Mouse (Mus musculus): ENCODE measurements at regions not wholly inside any gene's neighbourhood (a gene's known extent, or its start where the extent isn't known, plus 50 kb on each side); places are given as distances from the start of the nearest gene placed in this dataset.

DNA sequence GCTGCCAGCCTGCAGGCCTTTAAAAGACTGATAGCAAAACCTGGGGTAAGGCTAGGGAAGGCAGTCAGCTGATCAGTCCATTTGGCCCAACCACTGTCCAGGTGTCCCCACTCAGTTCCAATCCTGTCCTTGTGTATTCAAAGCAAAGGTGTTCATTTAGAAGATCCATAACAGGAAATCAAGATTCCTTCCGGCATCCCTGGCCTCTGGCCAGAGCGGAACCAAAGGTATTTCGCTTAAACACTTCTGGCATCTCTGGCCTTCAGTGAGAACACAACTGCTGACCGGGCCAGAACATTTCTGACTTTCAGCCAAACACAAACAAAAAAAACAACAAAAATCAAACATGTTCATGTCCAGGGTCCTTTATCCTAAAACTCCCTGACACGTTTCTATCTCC lies 102.3 kb downstream of the Hsd17b3 start:
- H3K4me1 ChIP-seq (ENCODE audit: control insufficient read depth in 1 of 2, insufficient read depth in 2 of 2, low read length in 2 of 2) = no peaks in the 10 kb centered on the region
- H3K79me2 ChIP-seq (ENCODE audit: control insufficient read depth, insufficient read depth, low read length, poor library complexity) = no peaks in the 10 kb centered on the region
- H3K9me3 ChIP-seq (replicated peaks; ENCODE audit: insufficient read depth, low read length) = no peaks in the 10 kb centered on the region
- no peak overlapping the region for H3K9ac ChIP-seq (ENCODE audit: control insufficient read depth, low read depth, low read length, poor library complexity, severe bottlenecking)
- H3K27ac ChIP-seq (ENCODE audit: control insufficient read depth, low read depth, low read length) = no peak overlapping the region
- no peak for DNase-seq (ENCODE audit: low read depth, low spot score)
- no peak overlapping the region for H3K4me3 ChIP-seq (ENCODE audit: control insufficient read depth in 1 of 2, insufficient read depth in 1 of 2, low read depth in 2 of 2, low read length in 2 of 2)
- no peaks in the 10 kb centered on the region for H3K36me3 ChIP-seq (ENCODE audit: control insufficient read depth in 1 of 2, insufficient read depth in 2 of 2, low read length in 2 of 2)
- H3K27me3 ChIP-seq (ENCODE audit: control insufficient read depth in 1 of 2, insufficient read depth in 2 of 2, low read length in 2 of 2) = peaks cover 2 to 5% of the 10 kb centered on the region in 2 experiments
- TF ChIP-seq CHD2 (IDR thresholded peaks at IDR 0.05; ENCODE audit: low read length) (no peak), TBP (IDR thresholded peaks at IDR 0.05; ENCODE audit: low read depth, low read length) (no peak), USF1 (IDR thresholded peaks at IDR 0.05; ENCODE audit: low read depth, low read length) (no peak), ETS1 (IDR thresholded peaks at IDR 0.05; ENCODE audit: low read depth, low read length) (no peak), ZMIZ1 (IDR thresholded peaks at IDR 0.05; ENCODE audit: low read depth, low read length) (no peak), HCFC1 (IDR thresholded peaks at IDR 0.05; ENCODE audit: low read depth, low read length) (no peak), MYC (IDR thresholded peaks at IDR 0.05; ENCODE audit: low read depth, low read length) (no peak), MAX (IDR thresholded peaks at IDR 0.05; ENCODE audit: low read length) (no peak), MAFK (IDR thresholded peaks at IDR 0.05; ENCODE audit: borderline replicate concordance, low read depth, low read length) (no peak), MAZ (IDR thresholded peaks at IDR 0.05; ENCODE audit: low read depth, low read length) (no peak), NELFE (IDR thresholded peaks at IDR 0.05; ENCODE audit: low read depth, low read length) (no peak), BHLHE40 (IDR thresholded peaks at IDR 0.05; ENCODE audit: borderline replicate concordance, low read depth, low read length) (no peak), EP300 (IDR thresholded peaks at IDR 0.05; ENCODE audit: low read depth in 1 of 2, low read length in 2 of 2) (no peak), ELF1 (IDR thresholded peaks at IDR 0.05; ENCODE audit: low read depth, low read length) (no peak)

DNA sequence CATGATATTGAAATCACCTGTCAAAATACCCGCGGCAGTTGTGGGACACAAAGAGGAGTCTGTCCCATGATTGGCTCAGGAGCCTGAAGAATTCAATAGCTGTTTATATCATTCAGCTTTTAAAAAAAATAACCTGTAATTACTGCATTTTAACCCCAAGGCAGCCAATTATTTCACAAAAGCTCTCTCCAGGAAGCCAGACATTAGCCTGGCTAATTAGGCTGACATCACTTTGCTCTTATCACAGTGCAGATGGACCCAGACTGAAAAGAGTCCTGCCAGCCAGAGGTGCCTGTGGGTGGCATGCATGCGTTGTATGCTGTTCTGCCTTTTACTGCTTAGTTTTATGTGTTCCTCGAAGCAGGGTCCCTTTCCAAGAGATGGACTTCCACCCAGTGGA lies 103.4 kb downstream of the Hsd17b3 start:
- Histone ChIP-seq H3K9me3 (replicated peaks; ENCODE audit: insufficient read depth, low read length) (no peaks in the 10 kb centered on the region), H3K4me3 (ENCODE audit: control insufficient read depth in 1 of 2, insufficient read depth in 1 of 2, low read depth in 2 of 2, low read length in 2 of 2) (no peak overlapping the region), H3K9ac (ENCODE audit: control insufficient read depth, low read depth, low read length, poor library complexity, severe bottlenecking) (no peak overlapping the region), H3K36me3 (ENCODE audit: control insufficient read depth in 1 of 2, insufficient read depth in 2 of 2, low read length in 2 of 2) (no peaks in the 10 kb centered on the region), H3K27ac (ENCODE audit: control insufficient read depth, low read depth, low read length) (no peak overlapping the region), H3K79me2 (ENCODE audit: control insufficient read depth, insufficient read depth, low read length, poor library complexity) (no peaks in the 10 kb centered on the region), H3K4me1 (ENCODE audit: control insufficient read depth in 1 of 2, insufficient read depth in 2 of 2, low read length in 2 of 2) (no peaks in the 10 kb centered on the region), H3K27me3 (ENCODE audit: control insufficient read depth in 1 of 2, insufficient read depth in 2 of 2, low read length in 2 of 2) (peaks cover 3 to 5% of the 10 kb centered on the region in 2 experiments)
- peak; percentile 5 for DNase-seq (ENCODE audit: low read depth, low spot score)
- no peak for TF ChIP-seq HCFC1 (IDR thresholded peaks at IDR 0.05; ENCODE audit: low read depth, low read length)
- no peak for TF ChIP-seq KAT2A (conservative IDR thresholded peaks at IDR 0.05; ENCODE audit: low read depth, low read length)
- no peak for TF ChIP-seq GABPA (IDR thresholded peaks at IDR 0.05; ENCODE audit: low read depth, low read length)
- no peak for TF ChIP-seq ETS1 (IDR thresholded peaks at IDR 0.05; ENCODE audit: low read depth, low read length)
- no peak for TF ChIP-seq POLR2AphosphoS5 (IDR thresholded peaks at IDR 0.05; ENCODE audit: borderline replicate concordance, low read depth, low read length)
- no peak for TF ChIP-seq MYC (IDR thresholded peaks at IDR 0.05; ENCODE audit: low read depth, low read length)
- no peak for TF ChIP-seq SMC3 (IDR thresholded peaks at IDR 0.05; ENCODE audit: low read depth, low read length)
- no peak for TF ChIP-seq MYB (IDR thresholded peaks at IDR 0.05; ENCODE audit: low read depth, low read length)
- TF ChIP-seq EP300 (IDR thresholded peaks at IDR 0.05; ENCODE audit: low read depth in 1 of 2, low read length in 2 of 2) = no peak
- TF ChIP-seq TCF12 (IDR thresholded peaks at IDR 0.05; ENCODE audit: low read depth, low read length) = no peak
- no peak for TF ChIP-seq POLR2A (IDR thresholded peaks at IDR 0.05; ENCODE audit: control insufficient read depth in 1 of 2, insufficient read depth in 1 of 2, low read depth in 1 of 2, low read length in 2 of 2, poor library complexity in 1 of 2)
- no peak for TF ChIP-seq CHD1 (IDR thresholded peaks at IDR 0.05; ENCODE audit: low read depth, low read length)

All from MEL (cell line).